Mouse (Mus musculus) naive thymus-derived CD4-positive, alpha-beta T cell, adult 5 months (primary cell): Measurements from ENCODE around the gene Nat8. TPM values are rescaled to one million over a fixed set of nuclear protein-coding genes. Genes with fewer than 3 reads are reported as not detected.

Experiments used
- polyA plus RNA-seq: library from polyadenylated mRNA; unstranded; fragments of 100-300 nt; shearing (Covaris generic); gene quantifications from one replicate; pipeline ENCODE4 v1.2.1, GENCODE M21; 2017

Nat8 gene
- polyA plus RNA-seq: not detected

GRCm38 (mm10) chr6:85831796-85832321 lies at the start of gene Nat8:
Nat8 (minus strand) TSS chr6:85832082.

GRCm38 (mm10) chr6:85869006-85869405 lies 37.1 kb upstream of the Nat8 start, which contains the start of gene Nat8f2:
Nat8f2 (minus strand) TSS chr6:85869158.

GRCm38 (mm10) chr6:85820837-85821236 lies 11.0 kb downstream of the Nat8 start, which contains the start of the genes Nat8f6 and Nat8f5:
Nat8f6 (minus strand) TSS chr6:85820954.
Nat8f5 (minus strand) TSS chr6:85820972.

Other genes starting within 250 kb of the Nat8 start
- 1.3 TPM for gene Alms1, start 244.6 kb downstream of the Nat8 start, polyA plus RNA-seq
- gene Nat8f7, start 118.9 kb downstream of the Nat8 start, polyA plus RNA-seq: not detected
- gene Nat8f3, start 66.3 kb downstream of the Nat8 start, polyA plus RNA-seq: not detected
- not detected for gene Nat8f6, start 11.1 kb downstream of the Nat8 start, polyA plus RNA-seq
- not detected for gene Nat8f5, start 11.1 kb downstream of the Nat8 start, polyA plus RNA-seq
- not detected for gene Nat8f2, start 37.1 kb upstream of the Nat8 start, polyA plus RNA-seq
- gene Nat8f4, start 72.8 kb upstream of the Nat8 start, polyA plus RNA-seq: 2.8 TPM
- 25.1 TPM for gene Tprkb, start 79.8 kb upstream of the Nat8 start, polyA plus RNA-seq
- 3.3 TPM for gene Nat8f1, start 83.6 kb upstream of the Nat8 start, polyA plus RNA-seq
- 278 TPM for gene Dusp11, start 129.6 kb upstream of the Nat8 start, polyA plus RNA-seq
- gene Figla, start 184.1 kb upstream of the Nat8 start, polyA plus RNA-seq: not detected
- gene Add2, start 196.6 kb upstream of the Nat8 start, polyA plus RNA-seq: not detected